Mouse (Mus musculus) lung, embryonic 16.5 days (tissue): Measurements from ENCODE around the gene Car12. TPM values are rescaled to one million over a fixed set of nuclear protein-coding genes. Genes with fewer than 3 reads are reported as not detected.

Source experiments
- ATAC-seq: fragments of 200-750 bp; cut with Nextera tagmentation; 2 replicates; pipeline ENCODE4 v1.8.0; 2017; ENCODE audit warnings: low read depth, mild to moderate bottlenecking, moderate library complexity
- H3K27ac ChIP-seq: fragments of 300-500 bp; sonication (generic); 2 replicates; pipeline ENCODE4 v1.5.1; 2014; ENCODE audit warnings: mild to moderate bottlenecking, control low read depth, low read length
- H3K27me3 ChIP-seq: fragments of 300-500 bp; sonication (generic); 2 replicates; pipeline ENCODE4 v1.6.1; 2014; ENCODE audit warnings: low read depth, low read length, mixed read lengths; ENCODE audit not compliant: control insufficient read depth, insufficient read depth
- H3K36me3 ChIP-seq: fragments of 300-500 bp; sonication (generic); 2 replicates; pipeline ENCODE4 v1.6.1; 2014; ENCODE audit warnings: low read length; ENCODE audit not compliant: control insufficient read depth, insufficient read depth
- H3K4me1 ChIP-seq: fragments of 300-500 bp; sonication (generic); replicated peaks from 2 replicates; pipeline ENCODE4 v1.6.1; 2014; ENCODE audit warnings: low read length, mixed read lengths; ENCODE audit not compliant: control insufficient read depth, insufficient read depth
- H3K4me2 ChIP-seq: fragments of 300-500 bp; sonication (generic); 2 replicates; pipeline ENCODE4 v1.6.1; 2014; ENCODE audit warnings: low read depth, low read length, control low read depth
- H3K4me3 ChIP-seq: fragments of 300-500 bp; sonication (generic); 2 replicates; pipeline ENCODE4 v1.5.1; 2014; ENCODE audit warnings: mild to moderate bottlenecking, low read length, control low read depth
- H3K9ac ChIP-seq: fragments of 300-500 bp; sonication (generic); 2 replicates; pipeline ENCODE4 v1.6.1; 2014; ENCODE audit warnings: low read length, control low read depth
- H3K9me3 ChIP-seq: fragments of 300-500 bp; sonication (generic); 2 replicates; pipeline ENCODE4 v1.6.1; 2016; ENCODE audit warnings: low read length; ENCODE audit not compliant: control insufficient read depth
- WGBS: fragments of 180-500 bp; shearing (Covaris S2); extraction: QIAGEN DNeasy Blood & Tissue Kit; methylation state at CpG from one replicate; pipeline ENCODE4 v1.1.7; 2014; 5-methylcytosine and 5-hydroxymethylcytosine counted together
- polyA plus RNA-seq: library from polyadenylated mRNA; unstranded; fragments of >200 nt; fragmentation: Nextera tagmentation; extraction: Ambion mirVana; gene quantifications from 2 replicates; pipeline ENCODE4 v1.2.1, GENCODE M21; 2015

The Car12 gene
- polyA plus RNA-seq, 1 experiment from 2014 or later = 2.2 TPM

- WGBS = 81% methylated on average over 5 of the region's 5 CpGs
- Histone ChIP-seq H3K4me2 (no peak overlapping the region), H3K27ac (no peak overlapping the region)
Observed at GRCm38 (mm10) chr9:66722187-66722868, 8.8 kb downstream of the Car12 start.

GRCm38 (mm10) chr9:66722869-66723272, 9.4 kb downstream of the Car12 start:
- no peak for ATAC-seq
- no peaks in the 10 kb centered on the region for H3K36me3 ChIP-seq
- H3K9ac ChIP-seq = no peak overlapping the region
- no peaks in the 10 kb centered on the region for H3K4me1 ChIP-seq
- H3K4me3 ChIP-seq = no peak overlapping the region
- no peak overlapping the region for H3K4me2 ChIP-seq
- no peaks in the 10 kb centered on the region for H3K27me3 ChIP-seq
- no peak overlapping the region for H3K27ac ChIP-seq
- no peaks in the 10 kb centered on the region for H3K9me3 ChIP-seq
- WGBS = 73% methylated on average over 5 of the region's 5 CpGs

More at GRCm38 (mm10) chr9:66722187-66722868, 8.8 kb downstream of the Car12 start:
- H3K36me3 ChIP-seq = no peaks in the 10 kb centered on the region
- no peaks in the 10 kb centered on the region for H3K27me3 ChIP-seq
- H3K4me3 ChIP-seq = no peak overlapping the region
- ATAC-seq = no peak
- no peaks in the 10 kb centered on the region for H3K4me1 ChIP-seq
- no peak overlapping the region for H3K9ac ChIP-seq
- no peaks in the 10 kb centered on the region for H3K9me3 ChIP-seq

DNA sequence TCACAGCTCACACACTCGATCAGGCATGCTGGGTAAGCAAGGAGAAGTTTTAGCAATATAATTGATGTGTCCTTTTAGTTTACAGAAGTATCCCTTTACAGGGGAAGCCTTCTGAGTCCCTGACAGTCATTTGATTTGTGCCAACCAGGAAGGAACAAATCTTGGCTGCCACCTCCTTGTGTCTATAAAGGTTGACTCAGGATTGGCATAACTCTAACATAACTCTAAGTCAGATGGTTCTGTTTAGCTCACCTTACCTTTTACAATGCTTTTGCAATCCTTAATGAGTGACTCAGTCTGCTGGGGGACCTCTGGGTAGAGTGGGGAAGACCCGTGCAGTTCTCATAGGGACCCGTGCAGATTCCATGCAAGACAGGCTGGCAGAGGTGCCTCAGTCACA, 12.1 kb downstream of the Car12 start:
- H3K9me3 ChIP-seq = no peaks in the 10 kb centered on the region
- WGBS = 83% methylated on average over 3 of the region's 3 CpGs
- no peak for ATAC-seq
- no peak overlapping the region for H3K4me3 ChIP-seq
- H3K4me1 ChIP-seq = no peaks in the 10 kb centered on the region
- no peak overlapping the region for H3K27ac ChIP-seq
- H3K9ac ChIP-seq = no peak overlapping the region
- no peaks in the 10 kb centered on the region for H3K27me3 ChIP-seq
- H3K36me3 ChIP-seq = no peaks in the 10 kb centered on the region
- no peak overlapping the region for H3K4me2 ChIP-seq

DNA sequence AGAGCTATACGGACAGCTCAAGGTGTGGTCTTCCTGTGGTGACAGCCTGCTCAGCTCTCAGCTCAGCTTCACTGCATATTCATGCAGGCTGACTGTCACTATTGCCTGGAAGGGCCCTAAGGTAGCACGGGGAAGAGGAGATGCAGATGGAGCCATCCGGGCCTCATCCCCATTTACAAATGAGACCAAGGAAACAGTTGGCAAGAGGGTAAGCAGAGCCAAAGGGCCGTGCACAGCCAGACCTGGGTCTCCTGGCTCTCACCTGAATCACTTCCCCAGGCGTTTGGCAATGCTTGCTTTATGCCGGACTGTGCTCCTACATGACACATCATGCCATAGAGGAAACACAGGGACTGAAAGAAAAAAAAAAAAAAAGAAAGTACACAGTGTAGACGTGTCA, 13.8 kb downstream of the Car12 start:
- Histone ChIP-seq H3K27ac (no peak overlapping the region), H3K4me1 (no peaks in the 10 kb centered on the region), H3K9me3 (no peaks in the 10 kb centered on the region), H3K9ac (no peak overlapping the region), H3K27me3 (no peaks in the 10 kb centered on the region), H3K36me3 (no peaks in the 10 kb centered on the region), H3K4me3 (no peak overlapping the region), H3K4me2 (no peak overlapping the region)
- no peak for ATAC-seq
- WGBS = 47% methylated on average over 7 of the region's 7 CpGs

DNA sequence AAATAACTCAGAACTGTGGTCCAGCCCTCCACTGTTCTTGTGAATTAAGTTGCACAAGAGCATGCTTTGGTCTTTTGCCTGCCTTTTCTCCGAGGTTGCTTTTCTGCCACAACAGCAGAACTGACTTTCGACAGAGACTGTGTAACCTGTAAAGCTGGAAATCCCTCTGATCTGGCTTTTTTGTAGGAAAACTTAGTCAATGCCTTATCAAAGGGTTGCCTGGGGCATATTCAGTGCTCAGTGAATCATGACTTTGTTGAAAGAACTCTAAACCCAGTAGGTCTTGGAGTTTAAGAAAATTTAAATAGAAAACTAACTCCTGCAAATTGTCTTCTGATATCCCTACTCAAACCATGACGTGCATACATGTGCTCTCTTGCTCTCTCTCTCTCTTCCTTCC, 17.1 kb downstream of the Car12 start:
- no peak overlapping the region for H3K4me3 ChIP-seq
- H3K4me2 ChIP-seq = no peak overlapping the region
- no peak for ATAC-seq
- H3K27ac ChIP-seq = no peak overlapping the region
- WGBS = 58% methylated on average over 3 of the region's 3 CpGs
- no peak overlapping the region for H3K9ac ChIP-seq
- H3K4me1 ChIP-seq = peaks cover 5% of the 10 kb centered on the region; the same call in 1 of the 2 replicates
- H3K27me3 ChIP-seq = no peaks in the 10 kb centered on the region
- no peaks in the 10 kb centered on the region for H3K9me3 ChIP-seq
- H3K36me3 ChIP-seq = no peaks in the 10 kb centered on the region

- 74% methylated on average over 7 of the region's 7 CpGs for WGBS
- Histone ChIP-seq H3K4me1 (peaks cover 5% of the 10 kb centered on the region; the same call in 1 of the 2 replicates), H3K27ac (no peak overlapping the region), H3K27me3 (no peaks in the 10 kb centered on the region), H3K4me3 (no peak overlapping the region), H3K9me3 (no peaks in the 10 kb centered on the region), H3K36me3 (no peaks in the 10 kb centered on the region), H3K9ac (no peak overlapping the region), H3K4me2 (no peak overlapping the region)
- no peak for ATAC-seq
Observed at GRCm38 (mm10) chr9:66731284-66731683, 17.8 kb downstream of the Car12 start.

GRCm38 (mm10) chr9:66732791-66733691, 19.6 kb downstream of the Car12 start:
- ATAC-seq = no peak
- Histone ChIP-seq H3K27me3 (no peaks in the 10 kb centered on the region), H3K4me3 (no peak overlapping the region), H3K36me3 (no peaks in the 10 kb centered on the region), H3K4me2 (no peak overlapping the region), H3K27ac (no peak overlapping the region), H3K4me1 (peaks cover 5% of the 10 kb centered on the region; the same call in 1 of the 2 replicates), H3K9me3 (no peaks in the 10 kb centered on the region), H3K9ac (no peak overlapping the region)
- 17% methylated on average over 15 of the region's 15 CpGs for WGBS

DNA sequence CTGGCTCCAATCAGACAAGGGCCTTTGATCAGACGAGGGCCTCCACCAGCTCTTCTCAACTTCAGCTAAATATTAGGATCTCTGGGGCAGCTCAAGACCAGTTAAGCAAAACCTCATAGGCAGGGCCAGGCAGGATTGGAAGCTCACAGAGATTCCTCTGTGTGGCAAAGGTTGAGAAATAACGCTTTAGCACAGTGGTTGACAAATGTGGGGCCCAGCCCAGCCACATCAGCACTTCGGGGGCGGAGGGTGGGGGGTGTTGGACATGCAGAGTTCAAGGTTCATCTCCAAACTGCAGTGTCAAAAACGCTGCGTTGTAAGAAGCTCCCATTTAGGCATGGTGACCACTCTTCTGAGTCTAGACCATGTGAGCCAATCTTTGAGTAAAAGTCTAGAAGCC, 21.1 kb downstream of the Car12 start:
- no peaks in the 10 kb centered on the region for H3K9me3 ChIP-seq
- ATAC-seq = no peak
- H3K27ac ChIP-seq = no peak overlapping the region
- 68% methylated on average over 6 of the region's 6 CpGs for WGBS
- H3K4me3 ChIP-seq = no peak overlapping the region
- no peaks in the 10 kb centered on the region for H3K36me3 ChIP-seq
- H3K9ac ChIP-seq = no peak overlapping the region
- H3K4me1 ChIP-seq = peaks cover 5% of the 10 kb centered on the region; the same call in 1 of the 2 replicates
- no peak overlapping the region for H3K4me2 ChIP-seq
- no peaks in the 10 kb centered on the region for H3K27me3 ChIP-seq

DNA sequence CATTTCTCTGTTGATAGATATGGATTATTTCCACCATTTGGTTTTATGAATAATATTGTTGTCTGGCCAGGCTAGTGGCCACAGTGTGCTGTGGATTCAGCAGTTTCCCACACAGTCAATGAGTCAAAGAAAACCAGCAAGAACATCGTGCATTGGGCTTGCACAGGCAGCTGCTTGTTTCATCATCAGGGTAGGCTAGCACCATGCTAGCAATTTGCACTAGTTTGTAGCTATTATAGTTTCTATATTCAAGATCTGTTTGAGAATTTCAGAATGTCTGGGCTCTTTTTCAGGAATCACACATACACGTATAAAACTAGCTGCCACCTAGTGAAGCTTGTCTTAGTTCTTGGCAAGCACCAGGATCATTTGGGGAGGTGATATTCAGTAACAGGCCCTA, 21.6 kb downstream of the Car12 start:
- H3K9me3 ChIP-seq = no peaks in the 10 kb centered on the region
- no peak for ATAC-seq
- WGBS = 83% methylated on average over 2 of the region's 2 CpGs

More for the DNA sequence above, 21.6 kb downstream of the Car12 start:
- H3K36me3 ChIP-seq = no peaks in the 10 kb centered on the region
- peaks cover 5% of the 10 kb centered on the region; the same call in 1 of the 2 replicates for H3K4me1 ChIP-seq
- no peak overlapping the region for H3K9ac ChIP-seq
- no peak overlapping the region for H3K4me3 ChIP-seq
- no peaks in the 10 kb centered on the region for H3K27me3 ChIP-seq
- H3K4me2 ChIP-seq = no peak overlapping the region
- H3K27ac ChIP-seq = no peak overlapping the region
